Mouse (Mus musculus): ENCODE results near the gene Rabgap1l.

DNA sequence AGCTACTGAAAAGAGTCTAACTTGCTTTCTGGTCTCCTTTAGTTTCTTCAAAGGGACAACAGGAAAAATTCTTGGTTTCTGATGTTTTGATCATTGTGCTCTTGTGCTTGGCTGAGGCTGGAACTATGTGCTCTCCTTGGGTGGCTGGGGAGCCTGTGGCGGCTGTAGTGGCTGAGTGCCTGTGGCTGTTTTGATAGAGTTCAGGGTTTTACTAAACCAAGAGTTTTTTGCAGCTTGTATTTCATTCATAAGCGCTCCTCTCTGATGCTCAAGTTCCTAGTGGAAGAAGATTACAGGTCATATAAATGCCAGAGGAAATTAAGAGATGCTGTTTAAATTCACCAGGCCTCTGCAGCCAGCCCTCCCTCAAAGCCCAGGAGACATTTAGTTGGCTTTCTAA is 568.9 kb downstream of the Rabgap1l start:
- no peak for TF ChIP-seq CTCF (IDR thresholded peaks at IDR 0.05; ENCODE audit: extremely low read depth, insufficient read depth, low read length)
- no peak for TF ChIP-seq POLR2A (IDR thresholded peaks at IDR 0.05; ENCODE audit: extremely low read depth, insufficient read depth, low read length)

All from cortical plate, adult 2 months (tissue).